Mouse (Mus musculus) layer of hippocampus, adult 8-10 months (tissue): Measurements from ENCODE around the gene Gm11992. TPM values are rescaled to one million over a fixed set of nuclear protein-coding genes. Genes with fewer than 3 reads are reported as not detected.

ENCODE experiments used
- DNase-seq, 2 experiments: peaks; one replicate each; pipeline ENCODE4 v3.0.0; 2022; ENCODE audit warnings: low spot score in 2 of 2
- total RNA-seq, 4 experiments: library from RNA; stranded (reverse); gene quantifications; 2 replicates each; pipeline ENCODE4 v1.2.4; 2022

Gene Gm11992
- 1 to 10 TPM; 1.2 to 2.5 (median 1.6) TPM for total RNA-seq

GRCm38 (mm10) chr11:9048011-9048702, at the start of gene Gm11992:
TSS of gene Gm11992 (plus strand) at chr11:9048594.
- peak; percentile 78 to 82 for DNase-seq

- no peak for DNase-seq
Measured at GRCm38 (mm10) chr11:9008761-9009160, 39.6 kb upstream of the Gm11992 start.

- DNase-seq: peak; percentile 5 to 7
Measured at GRCm38 (mm10) chr11:9010416-9010815, 38.0 kb upstream of the Gm11992 start.

GRCm38 (mm10) chr11:9010853-9011339, 37.5 kb upstream of the Gm11992 start, which contains the start of gene Hus1:
TSS of gene Hus1 (minus strand) at chr11:9011191.
- DNase-seq: peak; percentile 47 to 78

GRCm38 (mm10) chr11:9011348-9011747, 37.0 kb upstream of the Gm11992 start:
- DNase-seq: no peak

- no peak for DNase-seq
Measured at GRCm38 (mm10) chr11:9014740-9015139, 33.7 kb upstream of the Gm11992 start.

GRCm38 (mm10) chr11:9018491-9019267, 29.7 kb upstream of the Gm11992 start:
- DNase-seq: no peak

- no peak for DNase-seq
Measured at GRCm38 (mm10) chr11:9020207-9020606, 28.2 kb upstream of the Gm11992 start.

GRCm38 (mm10) chr11:9024782-9025181, 23.6 kb upstream of the Gm11992 start:
- no peak for DNase-seq

- no peak for DNase-seq
Measured at GRCm38 (mm10) chr11:9025211-9025610, 23.2 kb upstream of the Gm11992 start.

GRCm38 (mm10) chr11:9031530-9031929, 16.9 kb upstream of the Gm11992 start:
- DNase-seq: no peak

- DNase-seq: no peak
Measured at GRCm38 (mm10) chr11:9046546-9046945, 1.8 kb upstream of the Gm11992 start.

GRCm38 (mm10) chr11:9047044-9047443, 1.4 kb upstream of the Gm11992 start:
- DNase-seq: peak in 1 of 2 experiments; percentile 4

- DNase-seq: no peak
Measured at GRCm38 (mm10) chr11:9048703-9049060, 288 bp downstream of the Gm11992 start, which contains the start of gene Sun3. TSS of gene Sun3 (minus strand) at chr11:9048991.

GRCm38 (mm10) chr11:9050241-9050640, 1.8 kb downstream of the Gm11992 start:
- DNase-seq: no peak

- no peak for DNase-seq
Measured at GRCm38 (mm10) chr11:9051895-9052294, 3.5 kb downstream of the Gm11992 start.

- DNase-seq: no peak
Measured at GRCm38 (mm10) chr11:9056937-9057336, 8.5 kb downstream of the Gm11992 start.

- no peak for DNase-seq
Measured at GRCm38 (mm10) chr11:9057711-9058110, 9.3 kb downstream of the Gm11992 start.

- DNase-seq: no peak
Measured at GRCm38 (mm10) chr11:9060029-9060428, 11.6 kb downstream of the Gm11992 start.

GRCm38 (mm10) chr11:9060484-9060883, 12.1 kb downstream of the Gm11992 start:
- no peak for DNase-seq

GRCm38 (mm10) chr11:9076444-9076843, 28.1 kb downstream of the Gm11992 start:
- no peak for DNase-seq

- no peak for DNase-seq
Measured at GRCm38 (mm10) chr11:9113189-9113588, 64.8 kb downstream of the Gm11992 start.
